Mouse (Mus musculus): Measurements from ENCODE around the gene Fam162b. TPM values are rescaled to one million over a fixed set of nuclear protein-coding genes. Genes with fewer than 3 reads are reported as not detected.

The Fam162b gene
- polyA plus RNA-seq (2016; fragmentation: Nextera tagmentation; extraction: Ambion mirVana): 2.6 TPM in 2 replicates

DNA sequence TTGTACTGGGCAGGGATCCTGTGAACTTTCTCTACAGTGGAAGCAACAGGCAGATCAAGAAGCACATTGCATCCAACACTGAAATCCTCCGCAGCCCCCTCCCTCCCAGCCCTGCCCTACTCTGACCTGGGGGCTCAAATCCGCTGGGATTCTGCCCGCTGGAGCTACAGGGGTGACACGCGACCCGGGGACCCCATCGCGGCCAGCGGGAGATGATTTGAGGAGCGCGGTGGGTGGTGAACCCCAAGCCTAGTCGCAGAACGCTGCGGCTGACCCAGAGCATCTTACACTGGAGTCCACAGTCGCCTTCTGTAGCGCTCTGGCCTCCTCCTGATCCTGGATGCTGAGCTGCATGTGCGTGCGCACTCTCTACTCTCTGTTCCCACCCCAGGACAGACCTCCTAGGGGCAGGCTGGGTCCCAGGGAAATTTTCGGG lies at the start of gene Fam162b:
TSS of gene Fam162b (minus strand) at position 379 of the 436 bp plus-strand sequence.
- H3K4me1 ChIP-seq: peaks cover 9% of the 10 kb centered on the region
- peak within 1 kb of the TSS; percentile 62 for H3K4me2 ChIP-seq (replicated peaks)
- H3K9ac ChIP-seq (replicated peaks): no peak within 1 kb of the TSS
- no peak within 1 kb of the TSS for H3K27ac ChIP-seq (replicated peaks)
- peak within 1 kb of the TSS; percentile 32 for H3K4me3 ChIP-seq
- H3K27me3 ChIP-seq: peaks cover 19% of the 10 kb centered on the region
- ATAC-seq (ENCODE audit: low FRiP score, low read depth): peak; percentile 67
- 2% methylated on average over 19 of the region's 19 CpGs for WGBS
- H3K9me3 ChIP-seq: no peaks in the 10 kb centered on the region
- H3K36me3 ChIP-seq: no peaks in the 10 kb centered on the region

DNA sequence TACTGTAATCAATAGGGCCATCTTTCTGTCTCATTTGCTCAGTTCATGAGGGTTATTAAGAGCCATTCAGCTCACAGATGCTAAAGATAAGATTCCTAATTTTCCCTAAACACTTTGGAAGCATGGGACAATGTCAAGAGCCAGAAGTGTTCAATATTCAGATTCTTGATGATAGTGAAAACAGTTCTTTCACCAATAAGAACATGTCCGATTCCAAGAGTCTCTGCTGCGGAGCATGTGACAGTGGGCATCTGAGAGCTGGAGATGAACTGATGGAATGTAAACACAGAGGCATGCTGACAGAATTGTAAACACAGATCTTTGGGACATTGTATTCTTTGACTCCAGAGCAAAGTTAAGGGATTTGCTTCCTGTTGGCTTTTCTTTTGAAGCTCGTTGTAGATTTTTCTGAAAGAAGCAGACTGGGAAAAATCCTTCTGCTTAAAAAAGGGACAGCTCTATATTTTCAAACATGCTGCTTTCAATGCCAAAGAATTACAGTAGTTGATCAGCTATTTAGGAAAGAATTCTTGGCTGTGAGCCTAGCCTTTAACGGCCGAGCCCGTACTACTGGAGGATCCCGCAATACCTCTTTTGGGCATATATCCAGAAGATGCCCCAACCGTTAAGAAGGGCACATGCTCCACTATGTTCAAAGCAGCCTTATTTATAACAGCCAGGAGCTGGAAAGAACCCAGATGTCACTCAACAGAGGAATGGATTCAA lies 41.3 kb upstream of the Fam162b start, which contains the start of gene Gprc6a:
TSS of gene Gprc6a (minus strand) at position 51 of the 726 bp plus-strand sequence.
- no peaks in the 10 kb centered on the region for H3K36me3 ChIP-seq
- H3K9ac ChIP-seq (replicated peaks): no peak within 1 kb of the TSS
- no peak within 1 kb of the TSS for H3K4me3 ChIP-seq
- no peak within 1 kb of the TSS for H3K27ac ChIP-seq (replicated peaks)
- H3K27me3 ChIP-seq: no peaks in the 10 kb centered on the region
- ATAC-seq (ENCODE audit: low FRiP score, low read depth): no peak
- H3K4me2 ChIP-seq (replicated peaks): no peak within 1 kb of the TSS
- H3K9me3 ChIP-seq: no peaks in the 10 kb centered on the region
- WGBS: 74% methylated on average over 8 of the region's 8 CpGs
- no peaks in the 10 kb centered on the region for H3K4me1 ChIP-seq

DNA sequence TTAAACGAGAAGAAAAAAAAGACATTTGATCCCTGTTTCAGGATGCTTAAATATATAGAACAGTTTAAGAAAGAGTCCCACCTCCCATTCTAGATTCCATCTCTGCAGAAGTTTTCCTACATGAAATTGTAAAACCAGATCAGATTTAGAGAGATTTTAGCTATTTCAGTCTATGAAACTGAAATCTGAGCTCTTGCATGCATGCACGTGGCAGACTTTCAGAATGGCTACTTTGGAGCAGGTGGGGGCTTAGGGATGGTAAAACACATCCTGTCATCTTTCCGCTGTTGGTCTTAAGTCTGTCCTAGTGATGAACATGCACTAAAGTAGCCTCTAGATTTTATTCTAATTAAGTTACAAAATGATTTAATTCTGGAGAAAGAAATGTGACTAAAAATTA lies 30.9 kb upstream of the Fam162b start:
- no peaks in the 10 kb centered on the region for H3K4me1 ChIP-seq
- no peak for ATAC-seq (ENCODE audit: low FRiP score, low read depth)
- no peak overlapping the region for H3K9ac ChIP-seq (replicated peaks)
- no peaks in the 10 kb centered on the region for H3K9me3 ChIP-seq
- H3K4me2 ChIP-seq (replicated peaks): no peak overlapping the region
- H3K27ac ChIP-seq (replicated peaks): no peak overlapping the region
- H3K36me3 ChIP-seq: no peaks in the 10 kb centered on the region
- H3K4me3 ChIP-seq: no peak overlapping the region
- no peaks in the 10 kb centered on the region for H3K27me3 ChIP-seq
- 87% methylated on average over 3 of the region's 3 CpGs for WGBS

DNA sequence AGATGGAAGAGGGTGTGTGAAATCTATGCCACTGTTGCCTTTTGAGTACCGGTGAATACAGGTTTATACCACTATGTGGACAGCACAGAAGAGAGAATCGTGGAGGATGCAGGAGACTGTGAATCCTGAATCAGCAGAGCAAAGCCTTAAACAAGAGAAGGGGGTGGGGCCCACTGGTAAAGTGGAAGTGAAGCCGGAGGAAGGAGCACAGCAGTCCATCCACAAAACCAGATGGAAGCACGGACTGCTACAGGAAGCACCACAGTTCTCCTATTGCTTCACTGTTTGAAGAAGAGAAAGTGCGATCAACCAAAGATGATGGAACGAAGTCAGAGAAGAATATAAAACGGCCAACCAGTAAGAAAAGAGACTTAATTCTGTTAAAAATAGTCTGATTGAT lies 29.8 kb upstream of the Fam162b start:
- Histone ChIP-seq H3K27me3 (no peaks in the 10 kb centered on the region), H3K9me3 (no peaks in the 10 kb centered on the region), H3K4me3 (no peak overlapping the region), H3K9ac (replicated peaks) (no peak overlapping the region), H3K4me2 (replicated peaks) (no peak overlapping the region), H3K4me1 (no peaks in the 10 kb centered on the region), H3K27ac (replicated peaks) (no peak overlapping the region), H3K36me3 (no peaks in the 10 kb centered on the region)
- ATAC-seq (ENCODE audit: low FRiP score, low read depth): no peak
- WGBS: 58% methylated on average over 7 of the region's 7 CpGs

DNA sequence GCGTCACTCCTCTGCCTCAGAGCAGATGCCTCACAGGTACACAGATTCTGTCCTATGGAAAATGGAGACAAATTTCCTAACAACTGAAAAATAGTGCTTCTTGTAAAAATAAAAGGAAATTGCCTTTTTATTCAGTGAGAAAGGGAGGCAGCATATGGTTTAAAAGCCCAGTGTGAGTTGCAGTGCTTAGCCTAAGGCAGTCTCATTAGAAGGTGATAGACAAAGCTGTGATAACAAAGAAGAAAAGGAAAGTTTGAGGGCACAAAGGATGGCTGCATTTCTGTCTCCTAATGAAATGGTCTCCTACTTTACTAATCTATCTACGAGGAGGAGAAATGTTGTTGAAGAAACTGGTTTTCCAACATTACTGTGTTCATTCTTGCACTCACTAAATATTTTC lies 28.2 kb upstream of the Fam162b start:
- no peaks in the 10 kb centered on the region for H3K36me3 ChIP-seq
- H3K9ac ChIP-seq (replicated peaks): no peak overlapping the region
- H3K9me3 ChIP-seq: no peaks in the 10 kb centered on the region
- ATAC-seq (ENCODE audit: low FRiP score, low read depth): no peak
- H3K4me3 ChIP-seq: no peak overlapping the region
- WGBS: 80% methylated on average over 2 of the region's 2 CpGs
- H3K27ac ChIP-seq (replicated peaks): no peak overlapping the region
- H3K27me3 ChIP-seq: no peaks in the 10 kb centered on the region
- H3K4me2 ChIP-seq (replicated peaks): no peak overlapping the region
- H3K4me1 ChIP-seq: no peaks in the 10 kb centered on the region

- Histone ChIP-seq H3K36me3 (no peaks in the 10 kb centered on the region), H3K9ac (replicated peaks) (no peak overlapping the region), H3K27me3 (no peaks in the 10 kb centered on the region), H3K27ac (replicated peaks) (no peak overlapping the region), H3K4me2 (replicated peaks) (no peak overlapping the region), H3K4me1 (no peaks in the 10 kb centered on the region), H3K4me3 (no peak overlapping the region), H3K9me3 (no peaks in the 10 kb centered on the region)
- ATAC-seq (ENCODE audit: low FRiP score, low read depth): no peak
- WGBS: 75% methylated on average over 11 of the region's 11 CpGs
Observed at GRCm38 (mm10) chr10:51614826-51615590, 24.7 kb upstream of the Fam162b start.

- Histone ChIP-seq H3K36me3 (no peaks in the 10 kb centered on the region), H3K27ac (replicated peaks) (no peak overlapping the region), H3K4me3 (no peak overlapping the region), H3K4me2 (replicated peaks) (no peak overlapping the region), H3K27me3 (no peaks in the 10 kb centered on the region), H3K9me3 (no peaks in the 10 kb centered on the region), H3K4me1 (no peaks in the 10 kb centered on the region), H3K9ac (replicated peaks) (no peak overlapping the region)
- WGBS: 70% methylated on average over 3 of the region's 3 CpGs
- ATAC-seq (ENCODE audit: low FRiP score, low read depth): no peak
Observed at GRCm38 (mm10) chr10:51613421-51613820, 23.1 kb upstream of the Fam162b start.

- 82% methylated on average over 9 of the region's 9 CpGs for WGBS
- H3K4me3 ChIP-seq: no peak overlapping the region
- no peak overlapping the region for H3K4me2 ChIP-seq (replicated peaks)
- H3K36me3 ChIP-seq: no peaks in the 10 kb centered on the region
- H3K27ac ChIP-seq (replicated peaks): no peak overlapping the region
- no peak for ATAC-seq (ENCODE audit: low FRiP score, low read depth)
- no peaks in the 10 kb centered on the region for H3K9me3 ChIP-seq
- no peak overlapping the region for H3K9ac ChIP-seq (replicated peaks)
- no peaks in the 10 kb centered on the region for H3K4me1 ChIP-seq
- H3K27me3 ChIP-seq: no peaks in the 10 kb centered on the region
Observed at GRCm38 (mm10) chr10:51611969-51612682, 21.8 kb upstream of the Fam162b start.

DNA sequence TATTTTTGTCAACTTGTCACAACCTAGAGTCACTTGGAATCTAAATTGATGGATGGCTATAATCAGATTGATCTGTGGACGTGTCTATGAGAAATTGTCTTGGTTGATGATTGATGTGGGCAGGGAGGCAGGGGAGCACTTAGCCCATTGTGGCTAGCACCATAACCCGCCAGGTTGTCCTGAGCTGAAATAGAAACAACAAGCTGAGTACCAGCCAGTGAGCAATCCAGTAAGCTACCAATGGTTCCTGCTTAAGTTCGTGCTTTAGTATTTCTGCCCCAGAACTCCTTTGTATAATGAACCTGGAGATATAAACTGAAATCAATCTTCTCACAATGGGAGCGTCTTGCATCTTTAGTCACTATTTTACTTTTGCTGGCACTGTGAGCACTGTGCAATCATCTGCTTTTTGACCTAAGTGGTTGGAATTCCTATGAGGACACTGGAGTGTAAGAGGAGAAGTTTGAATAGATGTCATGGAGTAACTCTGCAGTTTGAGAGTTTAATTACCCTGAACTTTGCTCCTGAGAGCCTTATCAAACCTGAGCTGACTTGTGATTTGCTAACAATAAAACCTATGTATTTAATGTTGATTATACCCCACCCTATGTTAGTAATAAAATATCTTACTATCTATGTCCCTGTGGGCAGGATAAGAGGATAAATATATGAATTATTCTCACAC lies 19.6 kb upstream of the Fam162b start:
- no peaks in the 10 kb centered on the region for H3K4me1 ChIP-seq
- WGBS: 85% methylated on average over 4 of the region's 4 CpGs
- no peak overlapping the region for H3K9ac ChIP-seq (replicated peaks)
- no peaks in the 10 kb centered on the region for H3K27me3 ChIP-seq
- H3K27ac ChIP-seq (replicated peaks): no peak overlapping the region
- no peak overlapping the region for H3K4me2 ChIP-seq (replicated peaks)
- no peaks in the 10 kb centered on the region for H3K9me3 ChIP-seq
- ATAC-seq (ENCODE audit: low FRiP score, low read depth): no peak
- H3K4me3 ChIP-seq: no peak overlapping the region
- H3K36me3 ChIP-seq: no peaks in the 10 kb centered on the region

DNA sequence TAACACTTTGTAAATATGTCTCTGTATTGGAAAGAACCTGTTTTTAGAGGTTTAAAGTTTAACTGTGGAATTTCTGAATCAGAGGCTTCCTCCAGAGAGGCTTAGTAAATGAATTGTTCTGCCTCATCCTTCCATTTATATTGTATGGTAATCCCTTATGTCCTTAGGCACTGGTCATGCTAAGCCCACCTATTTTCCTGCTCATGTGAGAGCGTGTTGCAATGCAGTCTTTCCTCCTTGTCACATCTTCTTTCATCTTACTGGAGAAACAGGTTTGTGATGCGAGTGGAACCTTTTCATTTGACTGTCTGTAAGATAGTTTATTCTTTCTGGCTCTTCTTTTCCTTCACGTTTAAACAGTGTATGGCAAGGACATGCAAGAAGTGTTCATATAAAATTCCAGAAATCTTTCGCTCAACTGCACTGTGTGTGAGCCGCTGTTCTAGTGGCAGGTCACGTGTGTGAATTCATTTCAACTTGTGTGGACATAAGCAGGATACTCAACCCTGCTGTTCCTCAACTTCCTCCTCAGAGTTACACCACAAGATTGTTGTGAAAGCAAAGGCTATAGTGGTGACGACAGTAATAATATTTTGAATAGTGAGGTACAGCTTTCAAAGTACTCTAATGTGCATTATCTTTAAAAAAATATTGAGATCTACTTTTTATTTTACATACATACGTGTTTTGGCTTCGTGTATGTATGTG lies 6.8 kb upstream of the Fam162b start:
- H3K4me2 ChIP-seq (replicated peaks): no peak overlapping the region
- H3K4me3 ChIP-seq: no peak overlapping the region
- no peak overlapping the region for H3K27ac ChIP-seq (replicated peaks)
- no peaks in the 10 kb centered on the region for H3K36me3 ChIP-seq
- no peaks in the 10 kb centered on the region for H3K9me3 ChIP-seq
- WGBS: 85% methylated on average over 9 of the region's 9 CpGs
- no peaks in the 10 kb centered on the region; the same call in 1 of the 2 replicates for H3K27me3 ChIP-seq
- ATAC-seq (ENCODE audit: low FRiP score, low read depth): no peak
- H3K4me1 ChIP-seq: no peaks in the 10 kb centered on the region
- H3K9ac ChIP-seq (replicated peaks): no peak overlapping the region
